Mouse (Mus musculus) splenic B cell, adult 2 months (primary cell): ENCODE results near the gene Tnfaip3.

ENCODE experiments used
- DNase-seq: peaks from one replicate; pipeline ENCODE4 v3.0.0-alpha.2; 2011; ENCODE audit warnings: low read depth, low spot score
- H3K27me3 ChIP-seq: 2 replicates; pipeline ENCODE4 v1.6.1; 2012; ENCODE audit warnings: mild to moderate bottlenecking, low read length, moderate library complexity, mixed read lengths; ENCODE audit not compliant: control insufficient read depth, poor library complexity, insufficient read depth, severe bottlenecking
- H3K36me3 ChIP-seq: 2 replicates; pipeline ENCODE4 v1.6.1; 2012; ENCODE audit warnings: mild to moderate bottlenecking, low read length, moderate library complexity, mixed read lengths; ENCODE audit not compliant: control insufficient read depth, poor library complexity, insufficient read depth, severe bottlenecking

Gene Tnfaip3

GRCm38 (mm10) chr10:19015257-19015862 lies at the start of gene Tnfaip3:
Gene Tnfaip3 (minus strand): TSS chr10:19015657.
- peak; percentile 98 for DNase-seq
- H3K27me3 ChIP-seq, result no peaks in the 10 kb centered on the region
- no peaks in the 10 kb centered on the region for H3K36me3 ChIP-seq

- DNase-seq, result peak; percentile 58
- no peaks in the 10 kb centered on the region for H3K27me3 ChIP-seq
- H3K36me3 ChIP-seq, result no peaks in the 10 kb centered on the region
These were observed 49.5 kb upstream of the Tnfaip3 start for GRCm38 (mm10) chr10:19064651-19065601.

GRCm38 (mm10) chr10:19063670-19064069 lies 48.2 kb upstream of the Tnfaip3 start:
- Histone ChIP-seq H3K36me3 (no peaks in the 10 kb centered on the region), H3K27me3 (no peaks in the 10 kb centered on the region)
- peak; percentile 12 for DNase-seq

GRCm38 (mm10) chr10:19063208-19063607 lies 47.8 kb upstream of the Tnfaip3 start:
- H3K36me3 ChIP-seq, result no peaks in the 10 kb centered on the region
- DNase-seq, result peak; percentile 31
- no peaks in the 10 kb centered on the region for H3K27me3 ChIP-seq

- H3K36me3 ChIP-seq, result no peaks in the 10 kb centered on the region
- DNase-seq, result peak; percentile 88
- no peaks in the 10 kb centered on the region for H3K27me3 ChIP-seq
These were observed 46.8 kb upstream of the Tnfaip3 start for GRCm38 (mm10) chr10:19062098-19062905.

GRCm38 (mm10) chr10:19061201-19061600 lies 45.7 kb upstream of the Tnfaip3 start:
- no peaks in the 10 kb centered on the region for H3K36me3 ChIP-seq
- DNase-seq, result no peak
- H3K27me3 ChIP-seq, result no peaks in the 10 kb centered on the region

GRCm38 (mm10) chr10:19053524-19053923 lies 38.1 kb upstream of the Tnfaip3 start:
- no peaks in the 10 kb centered on the region for H3K27me3 ChIP-seq
- DNase-seq, result no peak
- no peaks in the 10 kb centered on the region for H3K36me3 ChIP-seq

- no peak for DNase-seq
- H3K27me3 ChIP-seq, result no peaks in the 10 kb centered on the region
- no peaks in the 10 kb centered on the region for H3K36me3 ChIP-seq
These were observed 30.5 kb upstream of the Tnfaip3 start for GRCm38 (mm10) chr10:19045986-19046385.

- no peak for DNase-seq
- Histone ChIP-seq H3K36me3 (no peaks in the 10 kb centered on the region), H3K27me3 (no peaks in the 10 kb centered on the region)
These were observed 29.5 kb upstream of the Tnfaip3 start for GRCm38 (mm10) chr10:19044765-19045516.

GRCm38 (mm10) chr10:19043529-19044262 lies 28.2 kb upstream of the Tnfaip3 start:
- H3K36me3 ChIP-seq, result no peaks in the 10 kb centered on the region
- peak; percentile 79 for DNase-seq
- no peaks in the 10 kb centered on the region for H3K27me3 ChIP-seq

GRCm38 (mm10) chr10:19040147-19040546 lies 24.7 kb upstream of the Tnfaip3 start:
- DNase-seq, result no peak
- H3K36me3 ChIP-seq, result no peaks in the 10 kb centered on the region

GRCm38 (mm10) chr10:19034764-19035163 lies 19.3 kb upstream of the Tnfaip3 start:
- H3K36me3 ChIP-seq, result no peaks in the 10 kb centered on the region
- H3K27me3 ChIP-seq, result no peaks in the 10 kb centered on the region; the same call in 1 of the 2 replicates
- DNase-seq, result no peak

More at GRCm38 (mm10) chr10:19040147-19040546, 24.7 kb upstream of the Tnfaip3 start:
- no peaks in the 10 kb centered on the region for H3K27me3 ChIP-seq

- no peaks in the 10 kb centered on the region for H3K36me3 ChIP-seq
- no peaks in the 10 kb centered on the region; the same call in 1 of the 2 replicates for H3K27me3 ChIP-seq
- peak; percentile 46 for DNase-seq
These were observed 18.2 kb upstream of the Tnfaip3 start for GRCm38 (mm10) chr10:19033696-19034095.
